ENCODE assay signal across 20 mouse cellular contexts in genomic region chr16:71108979-71109378, GRCm38 (mm10).
"Had no signal": no experiment of that assay in that cellular context is flagged by ENCODE, and none has a peak within 500 bp of the region (broad histone marks: within the 10 kb centered on the region; RNA-seq: fewer than 3 reads in every experiment).

No protein-coding gene starts in this region.

- H3K9ac ChIP-seq: liver, postnatal 0 days; lung, embryonic 15.5 days; midbrain, embryonic 13.5 days; midbrain, embryonic 15.5 days; neural tube, embryonic 12.5 days; stomach, embryonic 15.5 days had no signal

- H3K9me3 ChIP-seq: lung, embryonic 15.5 days; megakaryocyte, embryonic 14.5 days; midbrain, embryonic 13.5 days; midbrain, embryonic 15.5 days; neural tube, embryonic 12.5 days; stomach, embryonic 15.5 days had no signal

- H3K4me2 ChIP-seq: lung, embryonic 15.5 days; midbrain, embryonic 11.5 days; midbrain, embryonic 13.5 days; midbrain, embryonic 15.5 days; neural tube, embryonic 12.5 days; stomach, embryonic 15.5 days had no signal

- H3K27ac ChIP-seq: lung, embryonic 15.5 days; macrophage; midbrain, embryonic 13.5 days; midbrain, embryonic 15.5 days; neural tube, embryonic 12.5 days; stomach, embryonic 15.5 days; stomach, postnatal 0 days had no signal

- H3K27me3 ChIP-seq: lung, embryonic 15.5 days; megakaryocyte, embryonic 14.5 days; midbrain, embryonic 13.5 days; midbrain, embryonic 15.5 days; neural tube, embryonic 12.5 days; stomach, embryonic 15.5 days had no signal

- ATAC-seq: liver, postnatal 0 days; lung, postnatal 0 days; midbrain, embryonic 13.5 days; midbrain, embryonic 15.5 days had no signal

- H3K36me3 ChIP-seq: lung, embryonic 15.5 days; midbrain, embryonic 13.5 days; midbrain, embryonic 15.5 days; neural tube, embryonic 12.5 days; stomach, embryonic 15.5 days had no signal

- H3K4me3 ChIP-seq: lung, embryonic 15.5 days; megakaryocyte, embryonic 14.5 days; midbrain, embryonic 13.5 days; midbrain, embryonic 15.5 days; neural tube, embryonic 12.5 days; stomach, embryonic 15.5 days had no signal

- H3K4me1 ChIP-seq: lung, embryonic 15.5 days; megakaryocyte, embryonic 14.5 days; midbrain, embryonic 13.5 days; midbrain, embryonic 15.5 days; neural tube, embryonic 12.5 days; stomach, embryonic 15.5 days had no signal

- DNase-seq: liver, postnatal 0 days; lung, adult 2 months; lung, postnatal 14 days; lung, postnatal 36 days; right cerebral cortex, postnatal 25 days; right cerebral cortex, postnatal 4 days; spleen, adult 18-20 months; thymus, adult 18-20 months; thymus, postnatal 14 days; thymus, postnatal 36 days had no signal
